Mouse (Mus musculus): ENCODE measurements around the gene Rilp.

DNA sequence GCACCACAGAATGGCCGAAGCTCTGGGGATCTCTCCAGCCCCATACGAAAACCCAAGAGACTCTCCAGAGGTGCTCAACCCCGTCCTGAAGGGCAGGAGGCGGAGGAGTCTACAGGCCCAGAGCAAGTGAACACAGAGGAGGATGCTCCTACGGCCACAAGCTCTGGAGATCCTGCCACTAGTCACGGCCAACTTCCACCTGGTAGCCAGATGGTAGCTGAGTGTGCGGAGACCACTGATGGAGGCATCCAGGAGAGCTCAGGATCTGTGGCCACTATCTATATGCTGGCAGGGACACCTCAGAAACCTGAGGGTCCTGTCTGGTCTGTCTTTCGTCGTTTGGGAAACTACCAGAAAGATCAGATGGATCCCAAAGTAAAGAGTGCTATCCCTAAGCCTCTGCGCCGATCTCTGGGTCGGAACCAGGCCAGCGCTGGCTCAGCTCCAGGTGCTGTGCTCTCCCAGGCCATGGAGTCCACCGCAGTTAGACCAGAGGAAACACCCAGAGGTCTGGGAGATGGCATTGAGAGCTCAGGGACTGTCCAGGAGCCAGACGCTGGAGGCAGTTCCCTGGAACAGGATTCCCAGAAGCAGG lies 15.7 kb downstream of the Rilp start:
- no peak for TF ChIP-seq CTCF (IDR thresholded peaks at IDR 0.05 in 2 of 3, conservative IDR thresholded peaks at IDR 0.05 in 1 of 3; ENCODE audit: control insufficient read depth in 1 of 3, insufficient read depth in 1 of 3, low read depth in 2 of 3, low read length in 3 of 3, poor library complexity in 1 of 3, severe bottlenecking in 1 of 3)
- TF ChIP-seq RAD21 (IDR thresholded peaks at IDR 0.05; ENCODE audit: low read depth, low read length): no peak
- TF ChIP-seq CHD1 (IDR thresholded peaks at IDR 0.05; ENCODE audit: low read depth, low read length): no peak
- no peak for TF ChIP-seq GATA1 (IDR thresholded peaks at IDR 0.05; ENCODE audit: low read depth, low read length)

All from MEL (cell line).